Mouse (Mus musculus) hindbrain, embryonic 12.5 days (tissue): ENCODE measurements around the gene Med15. TPM values are rescaled to one million over a fixed set of nuclear protein-coding genes. Genes with fewer than 3 reads are reported as not detected.
"Not testable (repeated sequence)": the region's sequence is repeated elsewhere in the genome, so short reads cannot be mapped to it uniquely, and the experiment has no call there.

Experiments
- ATAC-seq: fragments of 200-750 bp; cut with Nextera tagmentation; 2 replicates; pipeline ENCODE4 v1.8.0; 2017; ENCODE audit warnings: moderate TSS enrichment; ENCODE audit not compliant: low FRiP score
- H3K27ac ChIP-seq: fragments of 300-500 bp; sonication (generic); 2 replicates; pipeline ENCODE4 v1.5.1; 2016; ENCODE audit warnings: mild to moderate bottlenecking
- H3K27me3 ChIP-seq: fragments of 300-500 bp; sonication (generic); 2 replicates; pipeline ENCODE4 v1.6.1; 2016; ENCODE audit warnings: mild to moderate bottlenecking
- H3K36me3 ChIP-seq: fragments of 300-500 bp; sonication (generic); 2 replicates; pipeline ENCODE4 v1.6.1; 2016; ENCODE audit warnings: mild to moderate bottlenecking
- H3K4me1 ChIP-seq: fragments of 300-500 bp; sonication (generic); 2 replicates; pipeline ENCODE4 v1.6.1; 2016
- H3K4me2 ChIP-seq: fragments of 300-500 bp; sonication (generic); replicated peaks from 2 replicates; pipeline ENCODE4 v1.6.1; 2016; ENCODE audit warnings: mild to moderate bottlenecking
- H3K4me3 ChIP-seq: fragments of 300-500 bp; sonication (generic); 2 replicates; pipeline ENCODE4 v1.5.1; 2016; ENCODE audit warnings: mild to moderate bottlenecking
- H3K9ac ChIP-seq: fragments of 300-500 bp; sonication (generic); 2 replicates; pipeline ENCODE4 v1.6.1; 2016; ENCODE audit warnings: mild to moderate bottlenecking, moderate library complexity
- H3K9me3 ChIP-seq: fragments of 300-500 bp; sonication (generic); replicated peaks from 2 replicates; pipeline ENCODE4 v1.6.1; 2016; ENCODE audit warnings: mild to moderate bottlenecking
- WGBS: fragments of 180-500 bp; shearing (Covaris S2); methylation state at CpG from one replicate; pipeline ENCODE4 v1.1.7; 2016; 5-methylcytosine and 5-hydroxymethylcytosine counted together
- polyA plus RNA-seq: library from polyadenylated mRNA; unstranded; fragments of >200 nt; fragmentation: Nextera tagmentation; extraction: Ambion mirVana; gene quantifications from 2 replicates; pipeline ENCODE4 v1.2.1, GENCODE M21; 2016

Gene Med15
- polyA plus RNA-seq, 1 experiment from 2014 or later: 45.2 TPM

- Histone ChIP-seq H3K9ac (no peak overlapping the region), H3K36me3 (no peaks in the 10 kb centered on the region), H3K9me3 (no peaks in the 10 kb centered on the region), H3K4me2 (no peak overlapping the region), H3K27ac (no peak overlapping the region), H3K4me1 (peaks cover 26% of the 10 kb centered on the region), H3K4me3 (no peak overlapping the region), H3K27me3 (peaks cover 3% of the 10 kb centered on the region; the same call in 1 of the 2 replicates)
- ATAC-seq: no peak
- WGBS: 97% methylated on average over 1 of the region's 1 CpGs
Observed at GRCm38 (mm10) chr16:17757756-17758155, 25.1 kb upstream of the Med15 start.

GRCm38 (mm10) chr16:17753686-17754085, 21.0 kb upstream of the Med15 start:
- no peak for ATAC-seq
- WGBS: 61% methylated on average over 1 of the region's 1 CpGs
- Histone ChIP-seq H3K9me3 (no peaks in the 10 kb centered on the region), H3K9ac (no peak overlapping the region), H3K4me3 (no peak overlapping the region), H3K4me2 (no peak overlapping the region), H3K36me3 (no peaks in the 10 kb centered on the region), H3K27ac (no peak overlapping the region), H3K4me1 (peaks cover under 1% of the 10 kb centered on the region; the same call in 1 of the 2 replicates), H3K27me3 (peaks cover 3% of the 10 kb centered on the region; the same call in 1 of the 2 replicates)

- 42% methylated on average over 3 of the region's 3 CpGs for WGBS
- Histone ChIP-seq H3K4me3 (no peak overlapping the region), H3K4me2 (no peak overlapping the region), H3K4me1 (no peaks in the 10 kb centered on the region), H3K27me3 (peaks cover 3% of the 10 kb centered on the region; the same call in 1 of the 2 replicates), H3K9ac (no peak overlapping the region), H3K36me3 (no peaks in the 10 kb centered on the region), H3K27ac (no peak overlapping the region), H3K9me3 (no peaks in the 10 kb centered on the region)
- ATAC-seq: no peak
Observed at GRCm38 (mm10) chr16:17753001-17753400, 20.3 kb upstream of the Med15 start.

DNA sequence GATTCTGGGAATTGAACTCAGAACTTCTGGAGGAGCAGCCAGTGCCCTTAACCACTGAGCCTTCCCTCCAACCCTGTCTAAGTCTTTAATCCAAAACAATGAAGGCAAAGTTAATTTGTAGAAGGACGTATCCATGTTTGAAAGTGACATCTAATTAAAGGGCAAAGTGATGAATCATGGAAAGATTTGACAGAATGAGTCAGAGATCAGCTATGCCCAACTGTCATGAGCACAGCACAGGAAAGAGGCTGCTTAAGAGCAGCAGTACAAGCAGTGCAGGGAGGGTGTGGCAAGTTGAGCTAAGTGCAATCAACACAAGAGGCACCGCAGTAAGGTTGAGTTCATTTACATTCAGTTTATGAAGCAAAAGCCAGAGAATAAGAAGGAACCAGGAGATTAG, 12.4 kb upstream of the Med15 start:
- Histone ChIP-seq H3K4me1 (no peaks in the 10 kb centered on the region), H3K27me3 (no peaks in the 10 kb centered on the region), H3K4me2 (no peak overlapping the region), H3K36me3 (no peaks in the 10 kb centered on the region), H3K9me3 (no peaks in the 10 kb centered on the region), H3K4me3 (no peak overlapping the region), H3K9ac (no peak overlapping the region), H3K27ac (no peak overlapping the region)
- ATAC-seq: no peak
- 76% methylated on average over 2 of the region's 2 CpGs for WGBS

GRCm38 (mm10) chr16:17744536-17744935, 11.8 kb upstream of the Med15 start:
- H3K4me2 ChIP-seq: no peak overlapping the region
- no peak for ATAC-seq

GRCm38 (mm10) chr16:17743279-17743678, 10.6 kb upstream of the Med15 start:
- Histone ChIP-seq H3K36me3 (no peaks in the 10 kb centered on the region), H3K4me1 (no peaks in the 10 kb centered on the region), H3K4me3 (no peak overlapping the region), H3K9me3 (no peaks in the 10 kb centered on the region), H3K4me2 (no peak overlapping the region), H3K9ac (no peak overlapping the region), H3K27me3 (no peaks in the 10 kb centered on the region), H3K27ac (no peak overlapping the region)
- 51% methylated on average over 4 of the region's 4 CpGs for WGBS
- no peak for ATAC-seq

More at GRCm38 (mm10) chr16:17744536-17744935, 11.8 kb upstream of the Med15 start:
- 6% methylated on average over 1 of the region's 1 CpGs for WGBS
- H3K4me1 ChIP-seq: no peaks in the 10 kb centered on the region
- H3K27ac ChIP-seq: no peak overlapping the region
- no peaks in the 10 kb centered on the region for H3K36me3 ChIP-seq
- H3K27me3 ChIP-seq: no peaks in the 10 kb centered on the region
- no peaks in the 10 kb centered on the region for H3K9me3 ChIP-seq
- H3K9ac ChIP-seq: no peak overlapping the region
- H3K4me3 ChIP-seq: no peak overlapping the region

GRCm38 (mm10) chr16:17742810-17743209, 10.1 kb upstream of the Med15 start:
- no peaks in the 10 kb centered on the region for H3K36me3 ChIP-seq
- 82% methylated on average over 1 of the region's 1 CpGs for WGBS
- ATAC-seq: no peak
- no peak overlapping the region for H3K4me3 ChIP-seq
- no peak overlapping the region for H3K4me2 ChIP-seq
- H3K9me3 ChIP-seq: no peaks in the 10 kb centered on the region
- H3K9ac ChIP-seq: no peak overlapping the region
- H3K4me1 ChIP-seq: no peaks in the 10 kb centered on the region
- no peaks in the 10 kb centered on the region for H3K27me3 ChIP-seq
- no peak overlapping the region for H3K27ac ChIP-seq

DNA sequence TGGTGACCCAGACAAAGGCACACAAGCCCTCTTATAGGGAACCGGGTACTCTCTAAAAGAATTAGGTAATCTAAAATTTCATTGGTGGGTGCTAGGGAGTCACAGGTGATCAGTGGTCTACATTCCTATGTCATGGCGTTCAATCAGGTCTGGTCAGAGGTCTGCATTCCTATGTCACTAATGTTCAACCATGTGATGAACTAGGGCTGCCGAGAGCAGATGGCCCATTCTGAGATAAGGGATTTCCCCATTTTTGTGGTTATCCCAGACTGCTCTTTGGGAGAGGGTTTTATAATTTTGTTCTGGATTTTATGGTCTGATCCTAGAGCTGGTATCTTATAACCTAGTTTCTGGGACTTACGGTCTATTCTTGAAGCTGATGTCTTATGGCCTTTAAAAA, 7.4 kb upstream of the Med15 start:
- H3K36me3 ChIP-seq: no peaks in the 10 kb centered on the region
- no peak overlapping the region for H3K9ac ChIP-seq
- no peak overlapping the region for H3K4me2 ChIP-seq
- no peak overlapping the region for H3K27ac ChIP-seq
- H3K27me3 ChIP-seq: no peaks in the 10 kb centered on the region; the same call in 1 of the 2 replicates
- WGBS: 82% methylated on average over 4 of the region's 4 CpGs
- no peaks in the 10 kb centered on the region for H3K4me1 ChIP-seq
- ATAC-seq: no peak
- H3K4me3 ChIP-seq: no peak overlapping the region
- H3K9me3 ChIP-seq: no peaks in the 10 kb centered on the region

GRCm38 (mm10) chr16:17736156-17736555, 3.5 kb upstream of the Med15 start:
- peaks cover 4% of the 10 kb centered on the region; the same call in 1 of the 2 replicates for H3K27me3 ChIP-seq
- H3K9ac ChIP-seq: no peak overlapping the region
- no peaks in the 10 kb centered on the region for H3K9me3 ChIP-seq
- no peak overlapping the region for H3K4me2 ChIP-seq
- H3K27ac ChIP-seq: no peak overlapping the region
- ATAC-seq: no peak
- H3K4me3 ChIP-seq: no peak overlapping the region
- no peaks in the 10 kb centered on the region for H3K36me3 ChIP-seq
- WGBS: 63% methylated on average over 4 of the region's 4 CpGs
- H3K4me1 ChIP-seq: no peaks in the 10 kb centered on the region

DNA sequence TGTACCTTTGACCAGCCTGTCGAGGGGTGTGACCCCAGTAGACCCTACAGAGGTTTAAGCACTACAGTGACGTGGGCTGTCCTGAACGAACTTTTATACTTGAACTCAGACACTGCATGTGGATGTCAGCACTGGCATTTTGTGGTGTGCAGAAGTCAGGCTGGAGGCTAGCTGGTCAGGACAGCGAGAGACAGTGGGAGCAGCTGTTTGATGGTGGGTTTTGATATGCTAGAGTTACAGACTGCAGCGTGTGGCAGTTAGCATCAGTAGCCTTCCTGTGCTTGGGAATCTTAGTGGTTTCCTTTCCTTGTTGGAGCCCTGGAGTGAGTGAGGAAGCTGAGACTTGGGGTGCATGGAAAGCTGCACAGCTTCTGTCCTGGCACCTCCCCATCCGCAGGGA, 2.2 kb upstream of the Med15 start:
- H3K4me2 ChIP-seq, H3K9me3 ChIP-seq, H3K27ac ChIP-seq, H3K27me3 ChIP-seq, ATAC-seq, H3K4me3 ChIP-seq, H3K4me1 ChIP-seq, H3K36me3 ChIP-seq, H3K9ac ChIP-seq: not testable (repeated sequence)
- 83% methylated on average over 6 of the region's 6 CpGs for WGBS

DNA sequence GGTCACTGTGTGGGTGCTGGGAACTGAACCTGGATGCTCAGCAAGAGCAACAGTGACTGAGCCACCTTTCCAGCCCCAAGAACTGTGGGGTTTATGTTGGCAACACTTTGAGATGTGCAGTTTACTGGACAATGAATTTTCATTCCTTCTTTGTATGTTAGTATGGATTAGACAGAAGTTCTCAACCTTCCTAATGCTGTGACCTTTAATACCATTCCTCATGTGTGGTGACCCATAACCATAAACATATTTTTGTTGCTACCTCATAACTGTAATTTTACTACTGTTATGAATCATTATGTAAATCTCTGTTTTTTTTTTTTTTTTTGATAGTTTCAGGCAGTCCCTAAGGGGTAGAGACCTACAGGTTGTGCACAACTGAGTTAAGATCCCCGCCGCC, 955 bp upstream of the Med15 start:
- Histone ChIP-seq H3K4me3 (no peak overlapping the region), H3K9me3 (no peaks in the 10 kb centered on the region), H3K4me1 (no peaks in the 10 kb centered on the region), H3K9ac (no peak overlapping the region), H3K27ac (no peak overlapping the region), H3K4me2 (no peak overlapping the region), H3K27me3 (peaks cover 4% of the 10 kb centered on the region; the same call in 1 of the 2 replicates), H3K36me3 (no peaks in the 10 kb centered on the region)
- ATAC-seq: no peak
- 45% methylated on average over 2 of the region's 2 CpGs for WGBS

- no peak for ATAC-seq
- WGBS: 79% methylated on average over 6 of the region's 6 CpGs
- H3K4me2 ChIP-seq: no peak overlapping the region
- H3K4me1 ChIP-seq: no peaks in the 10 kb centered on the region
- H3K4me3 ChIP-seq: no peak overlapping the region
- H3K27me3 ChIP-seq: peaks cover 4% of the 10 kb centered on the region; the same call in 1 of the 2 replicates
- H3K36me3 ChIP-seq: no peaks in the 10 kb centered on the region
- no peaks in the 10 kb centered on the region for H3K9me3 ChIP-seq
- no peak overlapping the region for H3K9ac ChIP-seq
- H3K27ac ChIP-seq: no peak overlapping the region
Observed at GRCm38 (mm10) chr16:17732431-17732830, 260 bp downstream of the Med15 start.

DNA sequence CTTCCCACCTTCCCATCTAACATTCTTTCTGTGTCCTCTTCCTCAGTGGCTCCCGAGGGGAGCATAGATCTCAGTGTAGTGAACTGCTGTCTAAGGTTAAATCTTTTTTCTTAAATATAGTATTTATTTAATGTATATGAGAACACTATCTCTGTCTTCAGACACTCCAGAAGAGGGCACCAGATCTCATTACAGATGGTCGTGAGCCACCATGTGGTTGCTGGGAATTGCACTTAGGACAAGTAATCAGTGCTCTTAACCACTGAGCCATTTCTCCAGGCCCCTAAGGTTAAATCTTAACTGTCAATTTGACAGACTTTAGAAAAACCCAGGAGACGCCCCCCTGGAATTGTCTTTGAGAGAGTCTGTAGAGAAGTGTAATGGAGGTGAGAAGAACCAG, 670 bp downstream of the Med15 start:
- WGBS: 45% methylated on average over 3 of the region's 3 CpGs
- H3K36me3 ChIP-seq: no peaks in the 10 kb centered on the region
- no peaks in the 10 kb centered on the region for H3K4me1 ChIP-seq
- H3K9ac ChIP-seq: no peak overlapping the region
- H3K4me3 ChIP-seq: no peak overlapping the region
- no peak overlapping the region for H3K27ac ChIP-seq
- H3K27me3 ChIP-seq: peaks cover 4% of the 10 kb centered on the region; the same call in 1 of the 2 replicates
- no peak for ATAC-seq
- H3K4me2 ChIP-seq: no peak overlapping the region
- no peaks in the 10 kb centered on the region for H3K9me3 ChIP-seq
